Mouse (Mus musculus): ENCODE data around the gene Ehmt1.

Gene Ehmt1

GRCm38 (mm10) chr2:24890541-24891447 is 28.6 kb downstream of the Ehmt1 start:
- no peak for TF ChIP-seq GATA4 (IDR thresholded peaks at IDR 0.05; ENCODE audit: insufficient replicate concordance, low read length)

- no peak for TF ChIP-seq GATA4 (IDR thresholded peaks at IDR 0.05; ENCODE audit: insufficient replicate concordance, low read length)
Observed at GRCm38 (mm10) chr2:24888895-24889294, 30.5 kb downstream of the Ehmt1 start.

GRCm38 (mm10) chr2:24880686-24881085 is 38.7 kb downstream of the Ehmt1 start:
- TF ChIP-seq GATA4 (IDR thresholded peaks at IDR 0.05; ENCODE audit: insufficient replicate concordance, low read length): no peak

GRCm38 (mm10) chr2:24870952-24871351 is 48.5 kb downstream of the Ehmt1 start:
- no peak for TF ChIP-seq GATA4 (IDR thresholded peaks at IDR 0.05; ENCODE audit: insufficient replicate concordance, low read length)

GRCm38 (mm10) chr2:24863010-24863409 is 56.4 kb downstream of the Ehmt1 start:
- TF ChIP-seq GATA4 (IDR thresholded peaks at IDR 0.05; ENCODE audit: insufficient replicate concordance, low read length): no peak

- TF ChIP-seq GATA4 (IDR thresholded peaks at IDR 0.05; ENCODE audit: insufficient replicate concordance, low read length): no peak
Observed at GRCm38 (mm10) chr2:24852408-24852807, 67.0 kb downstream of the Ehmt1 start.

- no peak for TF ChIP-seq GATA4 (IDR thresholded peaks at IDR 0.05; ENCODE audit: insufficient replicate concordance, low read length)
Observed at GRCm38 (mm10) chr2:24846557-24846956, 72.9 kb downstream of the Ehmt1 start.

GRCm38 (mm10) chr2:24845256-24845655 is 74.2 kb downstream of the Ehmt1 start:
- no peak for TF ChIP-seq GATA4 (IDR thresholded peaks at IDR 0.05; ENCODE audit: insufficient replicate concordance, low read length)

GRCm38 (mm10) chr2:24830614-24831013 is 88.8 kb downstream of the Ehmt1 start:
- no peak for TF ChIP-seq GATA4 (IDR thresholded peaks at IDR 0.05; ENCODE audit: insufficient replicate concordance, low read length)

- no peak for TF ChIP-seq GATA4 (IDR thresholded peaks at IDR 0.05; ENCODE audit: insufficient replicate concordance, low read length)
Observed at GRCm38 (mm10) chr2:24809746-24810145, 109.7 kb downstream of the Ehmt1 start.

GRCm38 (mm10) chr2:24807691-24808090 is 111.7 kb downstream of the Ehmt1 start:
- TF ChIP-seq GATA4 (IDR thresholded peaks at IDR 0.05; ENCODE audit: insufficient replicate concordance, low read length): no peak

- TF ChIP-seq GATA4 (IDR thresholded peaks at IDR 0.05; ENCODE audit: insufficient replicate concordance, low read length): no peak
Observed at GRCm38 (mm10) chr2:24807036-24807435, 112.4 kb downstream of the Ehmt1 start.

- no peak for TF ChIP-seq GATA4 (IDR thresholded peaks at IDR 0.05; ENCODE audit: insufficient replicate concordance, low read length)
Observed at GRCm38 (mm10) chr2:24806143-24806542, 113.3 kb downstream of the Ehmt1 start.

- no peak for TF ChIP-seq GATA4 (IDR thresholded peaks at IDR 0.05; ENCODE audit: insufficient replicate concordance, low read length)
Observed at GRCm38 (mm10) chr2:24805621-24806020, 113.8 kb downstream of the Ehmt1 start.

- TF ChIP-seq GATA4 (IDR thresholded peaks at IDR 0.05; ENCODE audit: insufficient replicate concordance, low read length): no peak
Observed at GRCm38 (mm10) chr2:24796833-24797457, 122.5 kb downstream of the Ehmt1 start.

GRCm38 (mm10) chr2:24787250-24787649 is 132.2 kb downstream of the Ehmt1 start:
- TF ChIP-seq GATA4 (IDR thresholded peaks at IDR 0.05; ENCODE audit: insufficient replicate concordance, low read length): no peak
